Mouse (Mus musculus): Measurements from ENCODE around the gene Evi5.

Evi5 gene

GRCm38 (mm10) chr5:107736171-107736570 lies 138.7 kb downstream of the Evi5 start:
- DNase-seq = no peak

DNA sequence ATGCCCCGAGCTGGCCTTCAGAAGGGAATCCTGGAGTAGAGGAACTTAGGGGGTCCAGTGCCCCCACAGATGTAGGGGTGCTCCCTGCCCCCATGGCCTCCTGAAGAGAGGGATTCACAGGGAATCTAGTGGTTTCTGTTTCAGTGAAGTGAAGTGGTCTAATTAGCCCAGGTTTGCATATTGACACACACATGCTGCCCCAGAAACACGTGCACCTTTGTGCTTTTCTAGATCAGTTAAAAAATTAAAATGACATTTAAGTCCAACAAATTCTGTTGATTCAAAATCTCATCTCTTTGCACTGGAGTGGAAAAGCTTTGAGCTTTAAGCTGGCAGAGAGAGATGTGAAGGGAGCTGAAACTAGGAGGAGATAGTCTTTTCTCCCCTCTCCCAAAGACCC lies 143.1 kb downstream of the Evi5 start:
- no peak for DNase-seq

DNA sequence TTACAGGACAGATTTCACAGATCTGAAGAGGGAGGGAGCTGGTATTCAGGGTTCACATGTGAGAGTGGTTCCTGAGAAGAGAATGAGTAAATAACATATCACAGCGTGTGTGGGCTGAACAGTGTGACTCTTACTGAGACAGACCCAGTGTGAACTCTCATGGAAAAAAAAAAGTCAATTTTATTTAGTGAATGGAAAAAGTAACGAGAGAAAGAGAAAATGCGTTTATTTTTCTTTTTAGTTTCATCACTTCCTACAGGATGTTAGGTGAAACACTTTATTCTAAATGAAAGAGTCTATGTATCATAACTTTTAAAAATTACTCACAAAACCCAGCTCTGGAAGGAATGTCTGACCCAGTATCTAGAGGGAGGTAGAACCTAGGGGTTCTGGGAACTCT lies 143.5 kb downstream of the Evi5 start:
- no peak for DNase-seq

GRCm38 (mm10) chr5:107727007-107727402 lies 147.9 kb downstream of the Evi5 start:
- no peak for DNase-seq

DNA sequence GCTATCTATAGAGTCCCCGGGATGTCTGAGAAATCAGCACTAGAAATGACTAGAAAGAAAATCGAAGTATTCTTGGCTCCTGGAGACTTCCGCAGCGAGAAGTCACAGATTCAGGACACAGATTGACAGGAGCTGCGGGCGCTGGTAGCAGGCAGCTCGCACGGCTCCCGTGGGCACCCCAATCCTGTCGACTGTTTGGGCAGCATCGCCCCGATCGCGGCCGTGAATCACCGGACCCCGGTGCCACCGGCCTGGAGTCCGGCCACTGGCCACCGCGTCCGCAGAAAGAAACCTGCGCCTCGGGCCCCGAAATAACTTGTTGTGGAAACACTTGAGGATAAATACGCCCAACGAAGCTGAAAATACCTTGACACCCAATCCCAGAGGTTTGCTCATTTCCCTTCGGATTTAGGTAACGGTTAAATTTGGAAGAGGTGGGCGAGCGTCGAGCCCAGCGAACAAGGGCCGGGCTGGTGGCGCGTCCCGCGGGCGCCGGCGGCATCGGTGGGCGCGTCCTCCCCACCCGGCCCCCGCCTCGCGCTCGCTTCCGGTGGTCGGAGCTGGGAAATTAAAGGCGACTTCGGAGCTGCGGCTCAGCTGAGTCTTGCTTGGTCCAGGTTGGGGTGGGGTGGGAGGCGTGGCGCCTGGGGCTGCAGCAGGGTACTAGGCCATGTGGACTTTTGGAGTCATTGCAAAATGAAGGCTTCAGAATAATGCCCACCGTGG lies 148.5 kb downstream of the Evi5 start:
- DNase-seq = peak; percentile 68

DNA sequence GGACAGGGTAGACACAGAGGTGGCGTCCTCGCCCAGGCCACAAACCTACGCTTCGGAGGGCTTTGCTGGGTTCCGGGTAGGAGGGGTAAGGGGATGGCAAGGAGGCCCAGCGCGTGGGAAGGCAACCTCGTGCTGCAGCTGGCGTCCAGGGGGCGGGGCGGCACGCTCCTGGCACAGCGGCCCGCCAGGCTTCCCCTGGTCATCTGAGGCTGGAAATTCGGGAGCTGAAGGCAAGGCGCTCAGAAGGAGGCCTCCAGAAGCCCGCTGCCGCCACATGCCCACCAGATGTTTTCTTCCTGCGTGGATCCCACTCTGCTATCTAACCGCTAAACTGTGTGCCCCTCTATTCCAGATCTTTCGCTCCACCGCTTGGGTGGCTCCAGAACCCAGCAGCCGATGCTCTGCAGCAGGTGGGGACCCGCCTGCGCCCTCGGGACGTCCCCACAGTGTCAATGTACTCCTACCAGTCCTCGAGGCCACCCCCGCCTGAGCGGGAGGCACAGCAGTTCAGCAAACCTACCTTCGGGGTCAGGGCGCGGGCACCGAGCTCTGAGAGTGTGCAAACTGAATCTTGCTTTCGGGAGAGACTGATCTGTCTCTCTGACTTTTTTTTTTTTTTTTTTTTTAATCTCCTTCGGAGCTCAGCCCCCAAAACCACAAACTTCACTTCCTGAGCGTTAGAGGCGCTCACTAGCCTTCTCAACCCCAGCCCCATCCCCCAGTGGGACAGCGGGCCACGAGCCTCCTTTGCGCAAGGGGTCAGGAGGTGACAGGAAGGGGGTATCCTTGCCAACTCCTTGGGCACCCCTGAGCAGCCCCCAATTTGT lies 149.3 kb downstream of the Evi5 start, which contains the start of gene Gfi1:
Gene Gfi1, minus strand, starts transcription at position 602 of the 827 bp plus-strand sequence.
- peak; percentile 87 for DNase-seq

- peak; percentile 72 for DNase-seq
Observed at GRCm38 (mm10) chr5:107724661-107725434, 150.1 kb downstream of the Evi5 start.

DNA sequence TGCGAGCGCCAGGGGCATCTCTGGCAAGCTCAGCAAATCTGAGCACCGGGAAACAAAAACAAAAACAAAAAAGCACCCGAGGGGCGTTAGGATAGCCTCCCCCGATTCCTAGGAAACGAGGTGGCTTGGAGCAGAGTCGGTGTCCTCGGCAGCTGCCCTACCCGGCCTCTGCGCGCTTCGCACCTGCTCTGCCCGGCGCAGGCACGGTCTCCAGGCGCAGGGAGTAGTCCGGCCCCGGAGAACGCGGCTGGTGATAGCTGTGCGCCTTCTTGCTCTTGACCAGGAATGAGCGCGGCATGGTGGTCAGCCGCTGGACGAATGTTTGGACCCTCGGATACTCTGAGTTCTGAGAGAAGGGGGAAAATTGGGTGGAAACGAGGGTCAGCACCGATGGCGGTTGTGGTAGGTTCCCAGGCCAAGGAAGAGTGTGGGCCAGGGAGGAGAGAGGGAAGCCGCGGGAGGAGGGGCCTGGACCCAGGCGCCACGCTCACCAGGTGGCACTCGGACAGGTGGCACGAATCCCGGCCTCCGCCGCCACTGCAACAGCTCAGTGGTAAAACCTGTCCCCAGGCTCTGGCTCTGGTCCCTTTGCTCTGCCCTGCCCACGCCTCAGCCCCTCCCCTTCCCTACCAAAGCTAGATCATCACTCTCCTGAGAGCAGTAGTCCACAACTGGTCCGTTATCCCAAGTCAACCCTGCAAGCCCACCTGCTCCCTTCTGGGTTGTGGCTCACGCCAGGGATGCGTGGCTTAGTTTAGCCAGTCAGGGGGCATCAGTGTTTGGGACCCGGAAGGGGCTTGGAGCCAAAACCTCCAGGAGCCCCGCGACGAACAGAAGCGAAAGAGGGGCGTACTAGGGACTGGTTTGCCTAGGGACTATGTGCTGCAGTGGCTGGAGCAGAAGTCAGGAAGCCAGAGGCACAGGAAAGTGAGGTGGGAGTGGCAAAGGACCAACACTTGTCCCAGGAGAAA lies 151.1 kb downstream of the Evi5 start:
- DNase-seq = peak; percentile 70

GRCm38 (mm10) chr5:107722661-107723532 lies 152.0 kb downstream of the Evi5 start:
- peak; percentile 81 for DNase-seq

DNA sequence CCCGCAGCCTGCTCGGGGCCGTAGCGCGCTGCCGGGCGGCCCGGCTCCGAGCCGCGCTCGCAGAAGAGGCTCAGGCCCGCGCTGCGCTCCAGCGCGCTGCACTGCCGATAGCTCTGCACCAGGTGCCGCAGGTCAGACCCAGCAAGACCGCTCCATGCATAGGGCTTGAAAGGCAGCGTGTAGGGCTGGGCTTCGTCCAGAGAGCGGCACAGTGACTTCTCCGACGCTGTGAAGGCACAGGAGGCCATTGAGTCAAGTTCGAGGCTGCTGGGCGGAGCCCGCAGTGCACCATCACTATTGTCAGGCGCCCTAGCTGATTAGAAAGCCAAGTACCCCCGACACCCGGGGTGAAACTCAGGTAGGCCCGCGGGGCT lies 153.3 kb downstream of the Evi5 start:
- peak; percentile 33 for DNase-seq

- peak; percentile 48 for DNase-seq
Observed at GRCm38 (mm10) chr5:107720991-107721637, 153.8 kb downstream of the Evi5 start.

GRCm38 (mm10) chr5:107720511-107720910 lies 154.4 kb downstream of the Evi5 start:
- DNase-seq = peak; percentile 45

DNA sequence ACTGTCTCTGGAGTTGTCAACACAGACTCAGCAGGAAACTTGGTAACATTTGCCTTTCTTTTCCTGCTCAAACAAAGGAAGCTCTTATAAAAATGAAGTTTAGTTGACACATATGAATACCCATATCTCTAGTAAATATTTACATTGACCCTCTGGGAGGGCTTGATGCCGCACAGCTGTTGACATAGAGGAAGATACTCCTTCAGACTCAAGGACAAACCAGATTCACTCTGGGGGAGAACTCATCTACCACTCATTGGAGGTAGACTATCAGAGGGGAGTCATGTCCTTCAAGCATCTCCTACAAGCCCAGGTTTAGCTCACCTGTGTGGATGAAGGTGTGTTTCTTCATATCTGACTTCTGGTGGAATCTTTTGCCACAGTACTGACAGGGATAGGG lies 155.1 kb downstream of the Evi5 start:
- no peak for DNase-seq

GRCm38 (mm10) chr5:107719209-107719608 lies 155.7 kb downstream of the Evi5 start:
- DNase-seq = no peak

DNA sequence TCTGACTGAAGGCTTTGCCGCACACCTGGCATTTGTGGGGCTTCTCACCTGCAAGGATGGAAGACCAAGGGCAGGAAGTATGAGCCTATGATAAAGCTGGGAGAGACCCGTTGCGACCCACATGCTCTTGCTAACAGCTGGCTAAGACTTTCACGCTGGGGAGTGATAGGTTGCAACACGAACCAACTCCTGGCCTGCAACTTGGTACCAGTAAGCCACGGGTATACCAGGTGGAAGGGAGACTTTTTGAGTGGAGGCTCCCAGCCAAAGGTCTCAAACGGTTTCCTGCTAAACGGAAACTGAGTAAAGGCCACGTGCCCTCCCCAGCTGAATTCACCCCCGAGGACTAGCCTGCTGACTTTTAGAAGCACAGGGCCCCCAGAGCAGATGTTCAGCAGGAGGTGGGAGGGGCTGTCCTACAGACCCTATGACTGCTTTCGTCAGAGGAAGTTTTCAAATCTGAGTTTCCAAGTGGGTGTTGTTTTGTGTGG lies 157.0 kb downstream of the Evi5 start:
- DNase-seq = peak; percentile 79

DNA sequence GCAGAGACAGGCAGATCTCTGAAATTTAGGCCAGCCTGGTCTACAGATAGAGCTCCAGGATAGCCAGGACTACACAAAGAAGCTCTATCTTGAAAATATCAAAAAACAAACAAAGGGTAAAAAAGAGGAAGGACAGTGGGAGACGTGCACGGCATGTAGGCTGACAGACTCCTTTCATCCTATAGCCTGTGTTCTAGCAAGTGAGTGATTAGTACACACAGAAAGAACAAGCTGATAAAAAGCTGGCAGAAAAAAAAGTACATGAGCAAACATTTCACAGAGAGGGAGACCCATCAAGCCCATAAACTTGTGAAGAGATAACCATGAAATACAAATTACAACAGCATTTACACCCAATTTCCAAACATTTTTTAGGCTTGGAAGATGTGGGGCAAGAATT lies 163.2 kb downstream of the Evi5 start:
- no peak for DNase-seq

DNA sequence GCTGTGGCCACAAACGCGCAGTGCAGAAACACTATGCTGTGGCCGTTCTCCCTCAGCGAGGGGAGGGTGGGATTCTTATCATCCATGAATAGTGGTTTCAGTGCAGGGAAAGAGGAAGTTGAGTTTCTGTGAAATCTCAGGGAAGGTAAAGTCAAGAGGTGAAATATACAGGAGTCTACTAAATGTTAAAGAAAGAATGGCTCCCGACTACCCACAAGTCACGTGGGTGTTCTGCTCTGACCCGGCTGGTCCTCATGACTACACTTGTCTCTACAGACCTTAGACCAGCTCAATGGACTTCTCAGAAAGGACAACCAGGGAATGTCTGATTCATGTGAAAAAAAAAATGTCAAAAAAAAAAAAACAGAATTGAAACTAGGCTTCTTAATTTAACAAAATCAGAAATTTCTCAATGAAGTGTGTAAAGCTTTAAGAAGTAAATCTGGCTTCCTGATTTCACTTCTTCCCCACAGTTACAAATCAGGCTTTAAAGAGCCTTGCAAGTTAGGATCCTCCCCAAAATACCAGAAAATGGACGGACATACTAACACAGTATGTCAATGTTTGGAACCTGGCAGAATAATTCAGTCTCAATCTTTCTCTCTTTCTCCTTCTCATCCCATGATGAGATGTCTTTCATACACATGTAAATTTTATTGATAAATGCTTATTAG lies 166.6 kb downstream of the Evi5 start:
- DNase-seq = no peak

GRCm38 (mm10) chr5:107706262-107706661 lies 168.6 kb downstream of the Evi5 start:
- DNase-seq = no peak

DNA sequence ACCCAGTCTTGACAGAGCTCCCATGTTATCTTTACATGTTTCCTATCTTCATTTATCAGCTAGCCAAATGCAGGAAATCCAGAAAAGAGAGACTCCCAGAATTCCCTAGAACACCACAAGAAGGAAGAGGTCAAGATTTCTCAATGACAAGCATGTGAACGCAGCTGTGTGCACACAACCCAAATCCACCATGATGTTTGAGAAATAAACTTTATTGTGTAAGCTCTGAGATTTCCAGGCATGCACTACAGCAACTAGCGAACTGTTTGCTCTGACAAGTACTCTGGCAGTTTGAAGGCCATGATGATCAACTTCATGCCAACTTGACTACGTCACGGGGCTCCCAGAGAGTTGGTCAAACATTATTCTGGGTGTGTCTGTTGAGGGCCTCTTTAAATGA lies 169.2 kb downstream of the Evi5 start:
- no peak for DNase-seq

All from thymus, postnatal 4 days (tissue).